Mouse (Mus musculus) brain, embryonic 14.5 days (tissue): ENCODE data around the gene Cyp4f18.

ENCODE experiments used
- CTCF ChIP-seq: fragments of 200-500 bp; IDR thresholded peaks from 2 replicates; pipeline ENCODE4 v1.5.1; 2012; ENCODE audit warnings: inconsistent platforms, mild to moderate bottlenecking, moderate library complexity, borderline replicate concordance; ENCODE audit not compliant: insufficient read depth, insufficient read length; ENCODE audit errors: extremely low read depth
- POLR2A ChIP-seq: fragments of 200-500 bp; IDR thresholded peaks from 2 replicates; pipeline ENCODE4 v1.6.1; 2012; ENCODE audit warnings: mild to moderate bottlenecking, inconsistent platforms, borderline replicate concordance; ENCODE audit not compliant: poor library complexity, insufficient read depth, insufficient read length, severe bottlenecking; ENCODE audit errors: extremely low read depth

GRCm38 (mm10) chr8:72005912-72006311 lies 3.5 kb downstream of the Cyp4f18 start:
- no peak for TF ChIP-seq CTCF
- no peak for TF ChIP-seq POLR2A
